Mouse (Mus musculus) midbrain, embryonic 15.5 days (tissue): ENCODE measurements around the gene Magi2. TPM values are rescaled to one million over a fixed set of nuclear protein-coding genes. Genes with fewer than 3 reads are reported as not detected.
"Not testable (repeated sequence)": the region's sequence is repeated elsewhere in the genome, so short reads cannot be mapped to it uniquely, and the experiment has no call there.

ENCODE experiments used
- ATAC-seq: fragments of 200-750 bp; cut with Nextera tagmentation; replicated peaks from 2 replicates; pipeline ENCODE4 v1.8.0; 2017; ENCODE audit warnings: moderate TSS enrichment
- H3K27ac ChIP-seq: fragments of 300-500 bp; sonication (generic); 2 replicates; pipeline ENCODE4 v1.5.1; 2015; ENCODE audit warnings: mild to moderate bottlenecking, inconsistent platforms
- H3K27me3 ChIP-seq: fragments of 300-500 bp; sonication (generic); replicated peaks from 2 replicates; pipeline ENCODE4 v1.6.1; 2015; ENCODE audit warnings: inconsistent platforms
- H3K36me3 ChIP-seq: fragments of 300-500 bp; sonication (generic); replicated peaks from 2 replicates; pipeline ENCODE4 v1.6.1; 2015; ENCODE audit warnings: inconsistent platforms
- H3K4me1 ChIP-seq: fragments of 300-500 bp; sonication (generic); 2 replicates; pipeline ENCODE4 v1.6.1; 2015; ENCODE audit warnings: inconsistent platforms
- H3K4me2 ChIP-seq: fragments of 300-500 bp; sonication (generic); 2 replicates; pipeline ENCODE4 v1.6.1; 2015; ENCODE audit warnings: inconsistent platforms, mild to moderate bottlenecking, moderate library complexity
- H3K4me3 ChIP-seq: fragments of 300-500 bp; sonication (generic); 2 replicates; pipeline ENCODE4 v1.5.1; 2015; ENCODE audit warnings: mild to moderate bottlenecking, inconsistent platforms
- H3K9ac ChIP-seq: fragments of 300-500 bp; sonication (generic); 2 replicates; pipeline ENCODE4 v1.6.1; 2015; ENCODE audit warnings: mild to moderate bottlenecking, inconsistent platforms
- H3K9me3 ChIP-seq: fragments of 300-500 bp; sonication (generic); 2 replicates; pipeline ENCODE4 v1.6.1; 2016; ENCODE audit warnings: inconsistent platforms
- WGBS: fragments of 180-500 bp; shearing (Covaris S2); methylation state at CpG from one replicate; pipeline ENCODE4 v1.1.7; 2015; ENCODE audit warnings: mixed read lengths; 5-methylcytosine and 5-hydroxymethylcytosine counted together
- polyA plus RNA-seq: library from polyadenylated mRNA; unstranded; fragments of >200 nt; fragmentation: Nextera tagmentation; extraction: Ambion mirVana; gene quantifications from 2 replicates; pipeline ENCODE4 v1.2.1, GENCODE M21; 2015

Gene Magi2
- polyA plus RNA-seq, 1 experiment from 2014 or later, result 35.9 TPM

GRCm38 (mm10) chr5:20242496-20242895, 1015.7 kb downstream of the Magi2 start:
- H3K27ac ChIP-seq, result no peak overlapping the region
- H3K9me3 ChIP-seq, result no peaks in the 10 kb centered on the region
- no peak overlapping the region for H3K4me2 ChIP-seq
- H3K4me1 ChIP-seq, result no peaks in the 10 kb centered on the region
- H3K9ac ChIP-seq, result no peak overlapping the region
- 0 out of 2 replicates have a peak, but pooled peaks have one; percentile 32 for ATAC-seq
- H3K36me3 ChIP-seq, result no peaks in the 10 kb centered on the region
- H3K27me3 ChIP-seq, result no peaks in the 10 kb centered on the region
- no peak overlapping the region for H3K4me3 ChIP-seq

- Histone ChIP-seq H3K4me3 (no peak overlapping the region), H3K27me3 (no peaks in the 10 kb centered on the region)
Measured at GRCm38 (mm10) chr5:20249382-20249781, 1022.5 kb downstream of the Magi2 start.

GRCm38 (mm10) chr5:20251541-20251940, 1024.7 kb downstream of the Magi2 start:
- Histone ChIP-seq H3K27me3 (no peaks in the 10 kb centered on the region), H3K4me2 (no peak overlapping the region), H3K9ac (no peak overlapping the region), H3K36me3 (no peaks in the 10 kb centered on the region), H3K4me3 (no peak overlapping the region), H3K9me3 (no peaks in the 10 kb centered on the region), H3K4me1 (0 out of 2 replicates have a peak, but pooled peaks cover 2% of the 10 kb centered on the region), H3K27ac (no peak overlapping the region)
- WGBS, result 84% methylated on average over 6 of the region's 6 CpGs
- ATAC-seq, result no peak

More at GRCm38 (mm10) chr5:20249382-20249781, 1022.5 kb downstream of the Magi2 start:
- peak; percentile 78 for ATAC-seq
- H3K4me2 ChIP-seq, result no peak overlapping the region
- no peaks in the 10 kb centered on the region for H3K9me3 ChIP-seq
- H3K4me1 ChIP-seq, result no peaks in the 10 kb centered on the region
- no peak overlapping the region for H3K9ac ChIP-seq
- WGBS, result 81% methylated on average over 6 of the region's 6 CpGs
- H3K27ac ChIP-seq, result no peak overlapping the region
- no peaks in the 10 kb centered on the region for H3K36me3 ChIP-seq

GRCm38 (mm10) chr5:20256150-20256868, 1029.5 kb downstream of the Magi2 start:
- ATAC-seq, result no peak
- Histone ChIP-seq H3K4me2 (no peak overlapping the region), H3K36me3 (no peaks in the 10 kb centered on the region), H3K4me3 (no peak overlapping the region), H3K9ac (no peak overlapping the region), H3K27me3 (no peaks in the 10 kb centered on the region), H3K9me3 (no peaks in the 10 kb centered on the region), H3K4me1 (peaks cover 10% of the 10 kb centered on the region), H3K27ac (no peak overlapping the region)
- 87% methylated on average over 3 of the region's 3 CpGs for WGBS

- H3K9me3 ChIP-seq, result no peaks in the 10 kb centered on the region
- 0 out of 2 replicates have a peak overlapping the region, but pooled peaks have one; percentile 34 for H3K27ac ChIP-seq
- WGBS, result 38% methylated on average over 2 of the region's 2 CpGs
- ATAC-seq, result peak; percentile 22; the same call in 1 of the 2 replicates
- no peak overlapping the region for H3K9ac ChIP-seq
- H3K4me1 ChIP-seq, result peaks cover 10% of the 10 kb centered on the region
- H3K4me3 ChIP-seq, result no peak overlapping the region
- no peak overlapping the region for H3K4me2 ChIP-seq
- H3K27me3 ChIP-seq, result no peaks in the 10 kb centered on the region
- H3K36me3 ChIP-seq, result no peaks in the 10 kb centered on the region
Measured at GRCm38 (mm10) chr5:20256933-20257332, 1030.1 kb downstream of the Magi2 start.

GRCm38 (mm10) chr5:20257419-20257818, 1030.6 kb downstream of the Magi2 start:
- Histone ChIP-seq H3K4me2 (no peak overlapping the region), H3K9ac (no peak overlapping the region), H3K27me3 (no peaks in the 10 kb centered on the region), H3K9me3 (no peaks in the 10 kb centered on the region), H3K27ac (no peak overlapping the region), H3K4me1 (peaks cover 10% of the 10 kb centered on the region), H3K4me3 (no peak overlapping the region), H3K36me3 (no peaks in the 10 kb centered on the region)
- peak; percentile 53; the same call in 1 of the 2 replicates for ATAC-seq
- 45% methylated on average over 4 of the region's 4 CpGs for WGBS

- Histone ChIP-seq H3K9ac (no peak overlapping the region), H3K9me3 (no peaks in the 10 kb centered on the region), H3K4me2 (no peak overlapping the region), H3K4me1 (peaks cover 10% of the 10 kb centered on the region), H3K4me3 (no peak overlapping the region), H3K27me3 (no peaks in the 10 kb centered on the region), H3K27ac (no peak overlapping the region), H3K36me3 (no peaks in the 10 kb centered on the region)
- 81% methylated on average over 3 of the region's 3 CpGs for WGBS
- ATAC-seq, result no peak
Measured at GRCm38 (mm10) chr5:20259719-20260118, 1032.9 kb downstream of the Magi2 start.

GRCm38 (mm10) chr5:20272680-20273079, 1045.8 kb downstream of the Magi2 start:
- not testable (repeated sequence) for H3K9ac ChIP-seq, H3K27ac ChIP-seq, H3K4me3 ChIP-seq, H3K4me2 ChIP-seq, H3K27me3 ChIP-seq, H3K9me3 ChIP-seq, ATAC-seq, H3K4me1 ChIP-seq, H3K36me3 ChIP-seq
- WGBS, result 85% methylated on average over 1 of the region's 1 CpGs

- WGBS, result 89% methylated on average over 2 of the region's 2 CpGs
Measured at GRCm38 (mm10) chr5:20275632-20276031, 1048.8 kb downstream of the Magi2 start.

GRCm38 (mm10) chr5:20285080-20285840, 1058.4 kb downstream of the Magi2 start:
- Histone ChIP-seq H3K9me3 (no peaks in the 10 kb centered on the region), H3K36me3 (no peaks in the 10 kb centered on the region), H3K9ac (no peak overlapping the region), H3K27ac (no peak overlapping the region), H3K4me2 (no peak overlapping the region), H3K27me3 (no peaks in the 10 kb centered on the region), H3K4me1 (peaks cover 6% of the 10 kb centered on the region; the same call in 1 of the 2 replicates), H3K4me3 (no peak overlapping the region)
- WGBS, result 64% methylated on average over 8 of the region's 8 CpGs
- peak; percentile 80 for ATAC-seq

More at GRCm38 (mm10) chr5:20275632-20276031, 1048.8 kb downstream of the Magi2 start:
- Histone ChIP-seq H3K9me3 (no peaks in the 10 kb centered on the region), H3K9ac (no peak overlapping the region), H3K36me3 (no peaks in the 10 kb centered on the region), H3K4me3 (no peak overlapping the region), H3K4me1 (no peaks in the 10 kb centered on the region), H3K27me3 (no peaks in the 10 kb centered on the region), H3K4me2 (no peak overlapping the region), H3K27ac (no peak overlapping the region)
- ATAC-seq, result no peak

GRCm38 (mm10) chr5:20294521-20294920, 1067.7 kb downstream of the Magi2 start:
- 75% methylated on average over 11 of the region's 11 CpGs for WGBS
- Histone ChIP-seq H3K4me2 (no peak overlapping the region), H3K27me3 (no peaks in the 10 kb centered on the region), H3K9me3 (no peaks in the 10 kb centered on the region), H3K4me1 (no peaks in the 10 kb centered on the region; the same call in 1 of the 2 replicates), H3K27ac (no peak overlapping the region), H3K36me3 (no peaks in the 10 kb centered on the region), H3K9ac (no peak overlapping the region), H3K4me3 (no peak overlapping the region)
- ATAC-seq, result no peak

- Histone ChIP-seq H3K27me3 (no peaks in the 10 kb centered on the region), H3K4me2 (no peak overlapping the region), H3K9me3 (no peaks in the 10 kb centered on the region), H3K36me3 (no peaks in the 10 kb centered on the region), H3K4me3 (no peak overlapping the region), H3K27ac (no peak overlapping the region), H3K4me1 (no peaks in the 10 kb centered on the region; the same call in 1 of the 2 replicates), H3K9ac (no peak overlapping the region)
- no peak for ATAC-seq
- WGBS, result 70% methylated on average over 6 of the region's 6 CpGs
Measured at GRCm38 (mm10) chr5:20299816-20300215, 1073.0 kb downstream of the Magi2 start.
